Mouse (Mus musculus) cerebellum, postnatal 14 days (tissue): Measurements from ENCODE around the gene Eef2.
"Not testable (repeated sequence)": the region's sequence is repeated elsewhere in the genome, so short reads cannot be mapped to it uniquely, and the experiment has no call there.

Source experiments
- DNase-seq, 2 experiments: peaks; one replicate each; pipeline ENCODE4 v3.0.0; 2021; ENCODE audit warnings: mixed read lengths in 2 of 2

Gene Eef2

GRCm38 (mm10) chr10:81181860-81182259 lies 5.4 kb downstream of the Eef2 start:
- DNase-seq, result not testable (repeated sequence)

GRCm38 (mm10) chr10:81182336-81183333 lies 6.2 kb downstream of the Eef2 start, which contains the start of gene Dapk3:
Gene Dapk3, plus strand, starts transcription at chr10:81183005.
- peak; percentile 97 to 98 for DNase-seq

GRCm38 (mm10) chr10:81183805-81184204 lies 7.4 kb downstream of the Eef2 start, which contains the start of gene 4930442H23Rik:
Gene 4930442H23Rik, minus strand, starts transcription at chr10:81183849.
- no peak for DNase-seq

- DNase-seq, result no peak
These were observed 8.3 kb downstream of the Eef2 start for GRCm38 (mm10) chr10:81184765-81185164.

GRCm38 (mm10) chr10:81187161-81187560 lies 10.7 kb downstream of the Eef2 start:
- no peak for DNase-seq

- no peak for DNase-seq
These were observed 13.4 kb downstream of the Eef2 start for GRCm38 (mm10) chr10:81189821-81190220.

GRCm38 (mm10) chr10:81190236-81190911 lies 13.9 kb downstream of the Eef2 start:
- peak in 1 of 2 experiments; percentile 73 for DNase-seq

- no peak for DNase-seq
These were observed 14.5 kb downstream of the Eef2 start for GRCm38 (mm10) chr10:81190912-81191321.

GRCm38 (mm10) chr10:81191342-81191982 lies 15.0 kb downstream of the Eef2 start:
- DNase-seq, result no peak

GRCm38 (mm10) chr10:81192270-81192967 lies 16.0 kb downstream of the Eef2 start:
- peak; percentile 85 to 92 for DNase-seq

- peak; percentile 65 to 68 for DNase-seq
These were observed 16.6 kb downstream of the Eef2 start for GRCm38 (mm10) chr10:81192968-81193501.

GRCm38 (mm10) chr10:81193991-81194774 lies 17.8 kb downstream of the Eef2 start:
- DNase-seq, result peak; percentile 55 to 80

GRCm38 (mm10) chr10:81195300-81195699 lies 18.9 kb downstream of the Eef2 start:
- DNase-seq, result no peak

- no peak for DNase-seq
These were observed 20.1 kb downstream of the Eef2 start for GRCm38 (mm10) chr10:81196470-81197065.

- DNase-seq, result no peak
These were observed 20.9 kb downstream of the Eef2 start for GRCm38 (mm10) chr10:81197305-81197704.

GRCm38 (mm10) chr10:81198230-81198629 lies 21.8 kb downstream of the Eef2 start:
- peak; percentile 83 to 85 for DNase-seq

- no peak for DNase-seq
These were observed 22.6 kb downstream of the Eef2 start for GRCm38 (mm10) chr10:81198990-81199389.

- no peak for DNase-seq
These were observed 23.7 kb downstream of the Eef2 start for GRCm38 (mm10) chr10:81200141-81200540.

GRCm38 (mm10) chr10:81200605-81201287 lies 24.3 kb downstream of the Eef2 start:
- no peak for DNase-seq
